In the genomic region with DNA sequence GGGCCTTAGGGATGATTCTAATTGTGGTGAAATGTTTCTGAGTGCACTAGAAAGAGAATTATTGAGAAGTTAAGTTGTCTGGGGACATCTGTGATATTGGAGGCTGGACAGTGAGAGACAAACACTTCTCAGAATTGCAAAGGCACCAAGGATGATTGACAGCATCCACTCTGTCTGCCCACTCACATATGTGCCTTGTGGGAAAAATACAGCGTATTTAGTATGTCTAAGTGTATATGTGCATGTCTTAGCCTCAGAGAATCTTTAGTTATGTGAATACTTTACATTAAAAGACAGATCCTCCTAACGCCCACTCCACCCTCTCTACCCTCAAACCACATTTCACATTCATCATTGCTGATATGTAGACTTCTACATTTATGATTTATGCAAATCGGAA, we compare ENCODE assay signal across 29 mouse cellular contexts.
"Had no signal": no experiment of that assay in that cellular context is flagged by ENCODE, and none has a peak within 500 bp of the region (broad histone marks: within the 10 kb centered on the region; RNA-seq: fewer than 3 reads in every experiment).

No protein-coding gene starts in this region.

- DNase-seq: cerebellum, adult 2 months; cerebellum, adult 8-10 months; cerebellum, adult 9-10 months; cerebellum, adult 9-11 months; cerebellum, postnatal 10 days; cerebellum, postnatal 14 days; cerebellum, postnatal 25 days; cerebellum, postnatal 36 days; embryo, embryonic 11 days; forebrain, postnatal 0 days; gastrocnemius, adult 2 months; gastrocnemius, postnatal 10 days; gastrocnemius, postnatal 14 days; gastrocnemius, postnatal 25 days; gastrocnemius, postnatal 36 days; heart, adult 11 months; heart, adult 18-20 months; heart, adult 2 months had no signal

- H3K4me1 ChIP-seq: embryonic facial prominence, embryonic 10.5 days; embryonic facial prominence, embryonic 12.5 days; embryonic facial prominence, embryonic 13.5 days; embryonic facial prominence, embryonic 15.5 days; forebrain, embryonic 10.5 days; forebrain, embryonic 12.5 days; forebrain, embryonic 13.5 days; forebrain, embryonic 15.5 days had no signal

- H3K4me2 ChIP-seq: embryonic facial prominence, embryonic 12.5 days; embryonic facial prominence, embryonic 13.5 days; embryonic facial prominence, embryonic 15.5 days; forebrain, embryonic 12.5 days; forebrain, embryonic 13.5 days; forebrain, embryonic 15.5 days had no signal

- H3K4me3 ChIP-seq: embryonic facial prominence, embryonic 10.5 days; embryonic facial prominence, embryonic 12.5 days; embryonic facial prominence, embryonic 13.5 days; embryonic facial prominence, embryonic 15.5 days; erythroblast, embryonic 14.5 days; forebrain, embryonic 10.5 days; forebrain, embryonic 12.5 days; forebrain, embryonic 13.5 days; forebrain, embryonic 15.5 days; gastrocnemius, adult 2 months; heart, adult 2 months had no signal

- H3K36me3 ChIP-seq: embryonic facial prominence, embryonic 10.5 days; embryonic facial prominence, embryonic 12.5 days; embryonic facial prominence, embryonic 13.5 days; embryonic facial prominence, embryonic 15.5 days; forebrain, embryonic 10.5 days; forebrain, embryonic 12.5 days; forebrain, embryonic 15.5 days had no signal

- H3K27ac ChIP-seq: embryonic facial prominence, embryonic 10.5 days; embryonic facial prominence, embryonic 12.5 days; embryonic facial prominence, embryonic 13.5 days; embryonic facial prominence, embryonic 15.5 days; forebrain, embryonic 10.5 days; forebrain, embryonic 12.5 days; forebrain, embryonic 13.5 days; forebrain, embryonic 15.5 days; gastrocnemius, adult 2 months; heart, adult 2 months had no signal

- ATAC-seq: forebrain, embryonic 13.5 days; forebrain, embryonic 14.5 days; forebrain, embryonic 15.5 days; forebrain, embryonic 16.5 days; forebrain, postnatal 0 days had no signal

- H3K9ac ChIP-seq: embryonic facial prominence, embryonic 12.5 days; embryonic facial prominence, embryonic 13.5 days; embryonic facial prominence, embryonic 15.5 days; forebrain, embryonic 12.5 days; forebrain, embryonic 13.5 days; forebrain, embryonic 15.5 days; forebrain, postnatal 0 days had no signal

- H3K9me3 ChIP-seq: embryonic facial prominence, embryonic 10.5 days; embryonic facial prominence, embryonic 12.5 days; embryonic facial prominence, embryonic 13.5 days; embryonic facial prominence, embryonic 15.5 days; forebrain, embryonic 10.5 days; forebrain, embryonic 12.5 days; forebrain, embryonic 13.5 days; forebrain, embryonic 15.5 days had no signal

- H3K27me3 ChIP-seq: embryonic facial prominence, embryonic 12.5 days; embryonic facial prominence, embryonic 13.5 days; embryonic facial prominence, embryonic 15.5 days; forebrain, embryonic 12.5 days; forebrain, embryonic 13.5 days; forebrain, embryonic 15.5 days had no signal
